ENCODE assay signal across 32 mouse cellular contexts in genomic region chr7:19378049-19378448, GRCm38 (mm10). TPM values are rescaled to one million over a fixed set of nuclear protein-coding genes. Genes with fewer than 3 reads are reported as not detected.
DNase-seq lines count a peak whose midpoint lies in the region; ATAC-seq and TF ChIP-seq lines count a peak whose summit lies in the region.
"Had no signal": no experiment of that assay in that cellular context is flagged by ENCODE, and none has a peak within 500 bp of the region (broad histone marks: within the 10 kb centered on the region; RNA-seq: fewer than 3 reads in every experiment).

No protein-coding gene starts in this region.

- peak overlapping the region; percentile 28; the same call in 1 of the 2 replicates for H3K27ac ChIP-seq in heart, embryonic 13.5 days (replicated peaks)
- no peak overlapping the region for H3K27ac ChIP-seq in heart, adult 2 months
- H3K27ac ChIP-seq in midbrain, embryonic 11.5 days (ENCODE audit: low read depth, low read length) = no peak overlapping the region
- H3K27ac ChIP-seq in midbrain, embryonic 14.5 days (replicated peaks; ENCODE audit: low read depth, low read length) = no peak overlapping the region
- H3K27ac ChIP-seq in forebrain, embryonic 15.5 days (replicated peaks) = no peak overlapping the region
- H3K27ac ChIP-seq: embryonic facial prominence, embryonic 10.5 days; forebrain, embryonic 10.5 days; hindbrain, embryonic 15.5 days; limb, embryonic 15.5 days; liver, embryonic 15.5 days; midbrain, embryonic 15.5 days; neural tube, embryonic 12.5 days; stomach, embryonic 15.5 days had no signal

- no peak for TF ChIP-seq CTCF in heart, adult 2 months (IDR thresholded peaks at IDR 0.05)

- peaks cover 63% of the 10 kb centered on the region for H3K36me3 ChIP-seq in heart, embryonic 13.5 days
- H3K36me3 ChIP-seq in heart, adult 2 months (ENCODE audit: control insufficient read depth, insufficient read depth, low read length) = no peaks in the 10 kb centered on the region
- no peaks in the 10 kb centered on the region; the same call in 1 of the 2 replicates for H3K36me3 ChIP-seq in midbrain, embryonic 11.5 days (ENCODE audit: control insufficient read depth, insufficient read depth, low read length)
- no peaks in the 10 kb centered on the region for H3K36me3 ChIP-seq in midbrain, embryonic 14.5 days (ENCODE audit: control insufficient read depth, insufficient read depth, low read length)
- no peaks in the 10 kb centered on the region for H3K36me3 ChIP-seq in forebrain, embryonic 15.5 days
- H3K36me3 ChIP-seq: hindbrain, embryonic 15.5 days; liver, embryonic 15.5 days; midbrain, embryonic 15.5 days; stomach, embryonic 15.5 days had no signal

- H3K4me2 ChIP-seq in heart, embryonic 13.5 days = no peak overlapping the region
- H3K4me2 ChIP-seq in midbrain, embryonic 11.5 days = no peak overlapping the region
- H3K4me2 ChIP-seq in midbrain, embryonic 14.5 days (ENCODE audit: low read length) = no peak overlapping the region
- H3K4me2 ChIP-seq in forebrain, embryonic 15.5 days (replicated peaks) = no peak overlapping the region
- H3K4me2 ChIP-seq: hindbrain, embryonic 15.5 days; limb, embryonic 15.5 days; liver, embryonic 15.5 days; midbrain, embryonic 15.5 days; neural tube, embryonic 12.5 days; stomach, embryonic 15.5 days had no signal

- no peaks in the 10 kb centered on the region for H3K27me3 ChIP-seq in heart, embryonic 13.5 days (replicated peaks)
- H3K27me3 ChIP-seq in heart, adult 2 months (ENCODE audit: control insufficient read depth, insufficient read depth, low read length) = no peaks in the 10 kb centered on the region
- no peaks in the 10 kb centered on the region for H3K27me3 ChIP-seq in midbrain, embryonic 11.5 days (ENCODE audit: control insufficient read depth, insufficient read depth, low read length)
- H3K27me3 ChIP-seq in midbrain, embryonic 14.5 days (ENCODE audit: control insufficient read depth, insufficient read depth, low read length) = no peaks in the 10 kb centered on the region
- H3K27me3 ChIP-seq in forebrain, embryonic 15.5 days = no peaks in the 10 kb centered on the region
- H3K27me3 ChIP-seq: hindbrain, embryonic 15.5 days; limb, embryonic 15.5 days; liver, embryonic 15.5 days; megakaryocyte, embryonic 14.5 days; midbrain, embryonic 15.5 days; neural tube, embryonic 12.5 days; stomach, embryonic 15.5 days had no signal

- DNase-seq in heart, adult 11 months = no peak
- peak; percentile 56 for DNase-seq in heart, postnatal 4 days
- no peak for DNase-seq in heart, adult 2 months
- peak; percentile 75 for DNase-seq in midbrain, embryonic 11.5 days (ENCODE audit: low spot score, missing footprints)
- no peak for DNase-seq in midbrain, embryonic 14.5 days
- DNase-seq: adrenal gland, adult 2 months; cerebellum, adult 11-12 months; cerebellum, postnatal 10 days; forebrain, postnatal 0 days; gastrocnemius, postnatal 14 days; kidney, adult 8-10 months; kidney, postnatal 10 days; left cerebral cortex, postnatal 4 days; lung, postnatal 14 days; right cerebral cortex, adult 18-20 months; right cerebral cortex, postnatal 4 days; thymus, postnatal 36 days had no signal

- intact Hi-C loops in heart, adult 2 months (cut with DNase I) = no loop called here

- 44% methylated on average over 8 of the region's 8 CpGs for WGBS in heart, embryonic 13.5 days
- WGBS in heart, adult 2 months = 32% methylated on average over 8 of the region's 8 CpGs
- WGBS in midbrain, embryonic 11.5 days = 66% methylated on average over 8 of the region's 8 CpGs
- WGBS in midbrain, embryonic 14.5 days = 72% methylated on average over 8 of the region's 8 CpGs
- WGBS in forebrain, embryonic 15.5 days = 71% methylated on average over 8 of the region's 8 CpGs

- peak overlapping the region; percentile 37; the same call in 1 of the 2 replicates for H3K9ac ChIP-seq in heart, embryonic 13.5 days
- H3K9ac ChIP-seq in heart, adult 2 months (ENCODE audit: low read depth, low read length) = no peak overlapping the region
- H3K9ac ChIP-seq in midbrain, embryonic 11.5 days (ENCODE audit: low read length) = no peak overlapping the region
- no peak overlapping the region for H3K9ac ChIP-seq in midbrain, embryonic 14.5 days (replicated peaks; ENCODE audit: low read length)
- no peak overlapping the region for H3K9ac ChIP-seq in forebrain, embryonic 15.5 days (replicated peaks)
- H3K9ac ChIP-seq: forebrain, postnatal 0 days; hindbrain, embryonic 15.5 days; limb, embryonic 15.5 days; liver, embryonic 15.5 days; midbrain, embryonic 15.5 days; neural tube, embryonic 12.5 days; stomach, embryonic 15.5 days had no signal

- TF ChIP-seq EP300 in heart, adult 2 months (IDR thresholded peaks at IDR 0.05; ENCODE audit: insufficient read depth, low read depth, low read length) = no peak

- H3K4me3 ChIP-seq in heart, embryonic 13.5 days = no peak overlapping the region
- H3K4me3 ChIP-seq in heart, adult 2 months = no peak overlapping the region
- H3K4me3 ChIP-seq in midbrain, embryonic 11.5 days (ENCODE audit: low read depth, low read length) = no peak overlapping the region
- no peak overlapping the region for H3K4me3 ChIP-seq in midbrain, embryonic 14.5 days (replicated peaks; ENCODE audit: low read depth, low read length)
- no peak overlapping the region for H3K4me3 ChIP-seq in forebrain, embryonic 15.5 days
- H3K4me3 ChIP-seq: embryonic facial prominence, embryonic 10.5 days; forebrain, embryonic 10.5 days; hindbrain, embryonic 15.5 days; limb, embryonic 15.5 days; liver, embryonic 15.5 days; megakaryocyte, embryonic 14.5 days; midbrain, embryonic 15.5 days; neural tube, embryonic 12.5 days; stomach, embryonic 15.5 days had no signal

- ATAC-seq in heart, embryonic 13.5 days (ENCODE audit: extremely low read depth, insufficient number of reproducible peaks, low FRiP score, low TSS enrichment) = no peak
- no peak for ATAC-seq in midbrain, embryonic 11.5 days (ENCODE audit: low FRiP score)
- no peak for ATAC-seq in midbrain, embryonic 14.5 days (ENCODE audit: low FRiP score, low TSS enrichment)
- ATAC-seq in forebrain, embryonic 15.5 days (replicated peaks) = no peak
- ATAC-seq: forebrain, postnatal 0 days; midbrain, embryonic 15.5 days had no signal

- no peak for TF ChIP-seq POLR2A in heart, adult 2 months (IDR thresholded peaks at IDR 0.05; ENCODE audit: insufficient read depth, low read depth, low read length)

- no peaks in the 10 kb centered on the region for H3K9me3 ChIP-seq in heart, embryonic 13.5 days
- no peaks in the 10 kb centered on the region for H3K9me3 ChIP-seq in midbrain, embryonic 11.5 days (ENCODE audit: control insufficient read depth, low read length)
- H3K9me3 ChIP-seq in midbrain, embryonic 14.5 days (ENCODE audit: control insufficient read depth, low read length) = no peaks in the 10 kb centered on the region
- no peaks in the 10 kb centered on the region for H3K9me3 ChIP-seq in forebrain, embryonic 15.5 days
- H3K9me3 ChIP-seq: embryonic facial prominence, embryonic 10.5 days; forebrain, embryonic 10.5 days; hindbrain, embryonic 15.5 days; limb, embryonic 15.5 days; liver, embryonic 15.5 days; megakaryocyte, embryonic 14.5 days; midbrain, embryonic 15.5 days; neural tube, embryonic 12.5 days; stomach, embryonic 15.5 days had no signal

- peaks cover 16% of the 10 kb centered on the region for H3K4me1 ChIP-seq in heart, embryonic 13.5 days
- no peaks in the 10 kb centered on the region; the same call in 1 of the 2 replicates for H3K4me1 ChIP-seq in heart, adult 2 months (ENCODE audit: control insufficient read depth, insufficient read depth, low read length)
- peaks cover 7% of the 10 kb centered on the region for H3K4me1 ChIP-seq in midbrain, embryonic 11.5 days (ENCODE audit: control insufficient read depth, insufficient read depth, low read length)
- H3K4me1 ChIP-seq in midbrain, embryonic 14.5 days (ENCODE audit: control insufficient read depth, insufficient read depth, low read length) = peaks cover 7% of the 10 kb centered on the region
- peaks cover 8% of the 10 kb centered on the region for H3K4me1 ChIP-seq in forebrain, embryonic 15.5 days

- H3K79me2 ChIP-seq in heart, adult 2 months (replicated peaks; ENCODE audit: control insufficient read depth, insufficient read depth, low read length) = no peaks in the 10 kb centered on the region

RNA-seq across cellular contexts. Expression of gene Ercc2, which starts 3.8 kb away (rescaled TPM):
- 11.8 and 12.2 TPM in 2 replicates for polyA plus RNA-seq in heart, embryonic 13.5 days (2015; fragmentation: Nextera tagmentation; extraction: Ambion mirVana)
- 10 to 100 TPM; 13.8 to 18.6 TPM for total RNA-seq in heart, postnatal 4 days (2021)
- 10 to 100 TPM; 10.9 to 11.6 TPM for total RNA-seq in heart, adult 2 months (2021)
- 22.6 and 24.8 TPM in 2 replicates for polyA plus RNA-seq in heart, adult 2 months (2012; rRNA removed)
- polyA plus RNA-seq in midbrain, embryonic 11.5 days (2014; fragmentation: Nextera tagmentation; extraction: Ambion mirVana) = 10.3 and 10.9 TPM in 2 replicates
- 21.6 and 27.9 TPM in 2 replicates for polyA plus RNA-seq in midbrain, embryonic 14.5 days (2014; fragmentation: Nextera tagmentation; extraction: Ambion mirVana)
- 22.8 and 24.2 TPM in 2 replicates for polyA plus RNA-seq in forebrain, embryonic 15.5 days (2015; fragmentation: Nextera tagmentation; extraction: Ambion mirVana)

RNA-seq across cellular contexts. Expression of gene Ppp1r13l, which starts 18.5 kb away (rescaled TPM):
- polyA plus RNA-seq in heart, embryonic 13.5 days (2015; fragmentation: Nextera tagmentation; extraction: Ambion mirVana) = 12.8 and 13.0 TPM in 2 replicates
- total RNA-seq in heart, postnatal 4 days (2021) = 10 to 100 TPM; 39.0 to 47.2 TPM
- total RNA-seq in heart, adult 2 months (2021) = 10 to 100 TPM; 43.9 to 45.1 TPM
- polyA plus RNA-seq in heart, adult 2 months (2012; rRNA removed) = 23.5 and 30.1 TPM in 2 replicates
- 3.0 and 3.2 TPM in 2 replicates for polyA plus RNA-seq in midbrain, embryonic 11.5 days (2014; fragmentation: Nextera tagmentation; extraction: Ambion mirVana)
- polyA plus RNA-seq in midbrain, embryonic 14.5 days (2014; fragmentation: Nextera tagmentation; extraction: Ambion mirVana) = 1.6 and 1.9 TPM in 2 replicates
- 2.6 and 2.7 TPM in 2 replicates for polyA plus RNA-seq in forebrain, embryonic 15.5 days (2015; fragmentation: Nextera tagmentation; extraction: Ambion mirVana)

RNA-seq across cellular contexts. Expression of gene Cd3eap, which starts 18.8 kb away (rescaled TPM):
- 17.4 and 19.8 TPM in 2 replicates for polyA plus RNA-seq in heart, embryonic 13.5 days (2015; fragmentation: Nextera tagmentation; extraction: Ambion mirVana)
- 1 to 10 TPM; 9.0 to 9.5 TPM for total RNA-seq in heart, postnatal 4 days (2021)
- 1 to 10 TPM; 9.3 to 9.7 TPM for total RNA-seq in heart, adult 2 months (2021)
- 4.4 and 4.7 TPM in 2 replicates for polyA plus RNA-seq in heart, adult 2 months (2012; rRNA removed)
- polyA plus RNA-seq in midbrain, embryonic 11.5 days (2014; fragmentation: Nextera tagmentation; extraction: Ambion mirVana) = 15.1 and 15.4 TPM in 2 replicates
- polyA plus RNA-seq in midbrain, embryonic 14.5 days (2014; fragmentation: Nextera tagmentation; extraction: Ambion mirVana) = 16.4 and 18.9 TPM in 2 replicates
- polyA plus RNA-seq in forebrain, embryonic 15.5 days (2015; fragmentation: Nextera tagmentation; extraction: Ambion mirVana) = 23.9 and 24.0 TPM in 2 replicates

RNA-seq across cellular contexts. Expression of gene Klc3, which starts 25.9 kb away (rescaled TPM):
- polyA plus RNA-seq in heart, embryonic 13.5 days (2015; fragmentation: Nextera tagmentation; extraction: Ambion mirVana) = 4.8 and 5.5 TPM in 2 replicates
- total RNA-seq in heart, postnatal 4 days (2021) = under 1 TPM; 0.33 to 0.36 TPM
- under 1 TPM; 0.21 to 0.25 TPM for total RNA-seq in heart, adult 2 months (2021)
- 0.29 and 0.59 TPM in 2 replicates for polyA plus RNA-seq in heart, adult 2 months (2012; rRNA removed)
- polyA plus RNA-seq in midbrain, embryonic 11.5 days (2014; fragmentation: Nextera tagmentation; extraction: Ambion mirVana) = 0.37 and 1.4 TPM in 2 replicates
- 0.36 and 0.59 TPM in 2 replicates for polyA plus RNA-seq in midbrain, embryonic 14.5 days (2014; fragmentation: Nextera tagmentation; extraction: Ambion mirVana)
- 2.2 and 2.3 TPM in 2 replicates for polyA plus RNA-seq in forebrain, embryonic 15.5 days (2015; fragmentation: Nextera tagmentation; extraction: Ambion mirVana)

RNA-seq across cellular contexts. Expression of gene Ckm, which starts 26.5 kb away (rescaled TPM):
- 284 and 345 TPM in 2 replicates for polyA plus RNA-seq in heart, embryonic 13.5 days (2015; fragmentation: Nextera tagmentation; extraction: Ambion mirVana)
- 1,000 to 10,000 TPM; 2,784 to 3,078 TPM for total RNA-seq in heart, postnatal 4 days (2021)
- total RNA-seq in heart, adult 2 months (2021) = 1,000 to 10,000 TPM; 3,482 to 3,985 TPM
- 7,008 and 7,255 TPM in 2 replicates for polyA plus RNA-seq in heart, adult 2 months (2012; rRNA removed)
- polyA plus RNA-seq in midbrain, embryonic 11.5 days (2014; fragmentation: Nextera tagmentation; extraction: Ambion mirVana) = not detected in 2 replicates
- 0.35 TPM in 1 of 2 replicates, not detected in the other for polyA plus RNA-seq in midbrain, embryonic 14.5 days (2014; fragmentation: Nextera tagmentation; extraction: Ambion mirVana)
- 0.19 and 0.31 TPM in 2 replicates for polyA plus RNA-seq in forebrain, embryonic 15.5 days (2015; fragmentation: Nextera tagmentation; extraction: Ambion mirVana)
- total RNA-seq: adrenal gland, adult 2 months; layer of hippocampus, adult 18-20 months; layer of hippocampus, postnatal 14 days; left cerebral cortex, postnatal 4 days; MEL had no signal
- polyA plus RNA-seq: cortical plate, adult 2 months; embryonic facial prominence, embryonic 10.5 days; forebrain, embryonic 10.5 days; forebrain, postnatal 0 days; midbrain, embryonic 15.5 days had no signal

Comparison
In these comparisons a context has a peak if more than half of its experiments do, and no peak if none do; other contexts are left out.
1. DNase-seq: peak in heart, postnatal 4 days (single experiment) and midbrain, embryonic 11.5 days (single experiment); none in heart, adult 11 months (single experiment), heart, adult 2 months (0 of 2) and midbrain, embryonic 14.5 days (single experiment).